Mouse (Mus musculus) kidney, postnatal 0 days (tissue): ENCODE results near the gene Sox18. TPM values are rescaled to one million over a fixed set of nuclear protein-coding genes. Genes with fewer than 3 reads are reported as not detected.

Experiments used
- ATAC-seq: fragments of 200-750 bp; cut with Nextera tagmentation; replicated peaks from 2 replicates; pipeline ENCODE4 v1.8.0; 2017; ENCODE audit warnings: low read depth, moderate number of reproducible peaks, moderate TSS enrichment, moderate library complexity; ENCODE audit not compliant: low FRiP score
- DNase-seq: peaks from one replicate; pipeline ENCODE4 v3.0.0-alpha.2; 2016; ENCODE audit warnings: low spot score
- H3K27ac ChIP-seq: fragments of 300-500 bp; sonication (generic); 2 replicates; pipeline ENCODE4 v1.5.1; 2014; ENCODE audit warnings: mild to moderate bottlenecking
- H3K27me3 ChIP-seq: fragments of 300-500 bp; sonication (generic); 2 replicates; pipeline ENCODE4 v1.6.1; 2014; ENCODE audit warnings: low read length, mixed read lengths; ENCODE audit not compliant: insufficient read depth
- H3K36me3 ChIP-seq: fragments of 300-500 bp; sonication (generic); 2 replicates; pipeline ENCODE4 v1.6.1; 2014; ENCODE audit warnings: low read length, mixed read lengths; ENCODE audit not compliant: insufficient read depth
- H3K4me1 ChIP-seq: fragments of 300-500 bp; sonication (generic); replicated peaks from 2 replicates; pipeline ENCODE4 v1.6.1; 2014; ENCODE audit warnings: antibody characterized with exemption, low read length, mixed read lengths; ENCODE audit not compliant: insufficient read depth
- H3K4me2 ChIP-seq: fragments of 300-500 bp; sonication (generic); 2 replicates; pipeline ENCODE4 v1.6.1; 2014; ENCODE audit warnings: mild to moderate bottlenecking, low read length, moderate library complexity, mixed read lengths
- H3K4me3 ChIP-seq: fragments of 300-500 bp; sonication (generic); replicated peaks from 2 replicates; pipeline ENCODE4 v1.5.1; 2014; ENCODE audit warnings: low read depth, low read length
- H3K9ac ChIP-seq: fragments of 300-500 bp; sonication (generic); 2 replicates; pipeline ENCODE4 v1.6.1; 2014; ENCODE audit warnings: low read depth, low read length
- H3K9me3 ChIP-seq: fragments of 300-500 bp; sonication (generic); replicated peaks from 2 replicates; pipeline ENCODE4 v1.6.1; 2016; ENCODE audit warnings: low read length, inconsistent platforms, mixed read lengths
- CTCF ChIP-seq: IDR thresholded peaks from 2 replicates; pipeline ENCODE4 v1.5.1; 2016; ENCODE audit warnings: antibody characterized with exemption, low read depth, mild to moderate bottlenecking, moderate library complexity
- WGBS: fragments of 180-500 bp; shearing (Covaris S2); extraction: QIAGEN DNeasy Blood & Tissue Kit; methylation state at CpG from one replicate; pipeline ENCODE4 v1.1.7; 2014; 5-methylcytosine and 5-hydroxymethylcytosine counted together
- polyA plus RNA-seq: library from polyadenylated mRNA; unstranded; fragments of >200 nt; fragmentation: Nextera tagmentation; extraction: Ambion mirVana; gene quantifications from 2 replicates; pipeline ENCODE4 v1.2.1, GENCODE M21; 2015

Sox18 gene
- polyA plus RNA-seq, 1 experiment from 2014 or later = 62.2 TPM

DNA sequence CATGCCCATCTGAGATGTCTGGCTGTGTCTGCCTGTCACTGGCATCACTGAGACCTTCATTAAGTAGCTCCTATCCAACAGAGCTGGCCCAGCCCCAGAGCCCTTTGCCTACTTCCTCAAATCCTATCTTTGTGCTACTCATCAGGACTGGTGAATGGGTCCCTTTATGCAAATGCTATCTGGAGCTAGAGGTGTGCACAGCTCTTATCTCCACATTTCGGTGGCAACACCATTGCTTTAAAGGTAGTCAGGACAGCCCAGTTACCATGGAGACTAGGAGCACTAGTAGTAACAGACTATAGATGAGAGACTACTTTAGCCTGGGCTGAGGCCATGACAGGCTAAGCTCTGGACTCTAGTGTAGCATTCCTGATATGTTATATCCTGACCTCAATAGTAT is 13.3 kb upstream of the Sox18 start:
- peaks cover 17% of the 10 kb centered on the region for H3K36me3 ChIP-seq
- no peak for DNase-seq
- no peak overlapping the region for H3K27ac ChIP-seq
- H3K4me1 ChIP-seq = peaks cover 6% of the 10 kb centered on the region; the same call in 1 of the 2 replicates
- no peaks in the 10 kb centered on the region for H3K27me3 ChIP-seq
- no peak for ATAC-seq
- no peak for TF ChIP-seq CTCF
- no peaks in the 10 kb centered on the region for H3K9me3 ChIP-seq
- 77% methylated on average over 1 of the region's 1 CpGs for WGBS
- H3K4me2 ChIP-seq = no peak overlapping the region
- H3K4me3 ChIP-seq = no peak overlapping the region
- no peak overlapping the region for H3K9ac ChIP-seq

DNA sequence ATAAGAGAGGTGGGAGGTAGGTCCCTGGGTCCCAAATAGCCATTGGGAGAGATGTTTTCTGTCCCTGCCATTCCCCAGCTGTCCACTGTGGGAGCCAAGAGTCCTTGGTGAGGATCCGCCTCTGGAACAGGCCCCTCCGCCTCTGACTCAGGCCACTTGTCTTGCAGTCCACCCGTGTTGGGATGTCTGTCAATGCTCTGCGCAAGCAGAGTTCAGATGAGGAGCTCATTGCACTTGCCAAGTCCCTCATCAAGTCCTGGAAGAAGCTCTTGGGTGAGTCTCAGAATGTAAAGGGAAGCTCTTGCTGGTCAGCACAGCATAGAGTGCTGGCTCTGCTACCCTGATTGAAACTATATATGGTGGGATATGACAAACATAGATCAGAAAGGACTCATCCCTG is 11.9 kb upstream of the Sox18 start:
- ATAC-seq = no peak

DNA sequence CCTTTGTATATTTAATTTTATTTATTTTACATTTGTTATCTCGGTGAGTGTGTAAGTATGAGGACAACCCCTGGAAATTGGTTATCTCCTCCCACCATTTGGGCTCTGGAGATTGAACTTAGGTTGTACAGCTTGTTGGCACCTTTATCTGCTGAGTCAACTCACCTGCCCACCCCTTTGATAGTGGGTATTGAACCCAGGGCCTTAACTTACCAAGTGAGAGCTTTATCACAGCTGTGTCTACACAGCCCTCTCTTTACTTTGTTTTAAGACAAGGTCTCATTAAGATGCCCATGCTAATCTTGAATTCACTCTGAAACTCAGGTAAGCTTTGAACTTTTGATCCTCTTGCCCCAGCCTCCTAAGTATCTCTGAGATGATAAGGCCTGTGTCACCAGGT is 10.5 kb upstream of the Sox18 start:
- no peak overlapping the region for H3K4me2 ChIP-seq
- no peak for DNase-seq
- no peaks in the 10 kb centered on the region for H3K27me3 ChIP-seq
- H3K36me3 ChIP-seq = 0 out of 2 replicates have a peak, but pooled peaks cover 5% of the 10 kb centered on the region
- no peak overlapping the region for H3K4me3 ChIP-seq
- no peak overlapping the region for H3K27ac ChIP-seq
- H3K4me1 ChIP-seq = peaks cover 6% of the 10 kb centered on the region; the same call in 1 of the 2 replicates
- H3K9ac ChIP-seq = no peak overlapping the region
- 91% methylated on average over 1 of the region's 1 CpGs for WGBS
- TF ChIP-seq CTCF = no peak
- ATAC-seq = no peak
- no peaks in the 10 kb centered on the region for H3K9me3 ChIP-seq

More for the DNA sequence above, 11.9 kb upstream of the Sox18 start:
- Histone ChIP-seq H3K9ac (no peak overlapping the region), H3K36me3 (peaks cover 11% of the 10 kb centered on the region; the same call in 1 of the 2 replicates), H3K27me3 (no peaks in the 10 kb centered on the region), H3K9me3 (no peaks in the 10 kb centered on the region), H3K27ac (no peak overlapping the region), H3K4me2 (no peak overlapping the region), H3K4me1 (peaks cover 6% of the 10 kb centered on the region; the same call in 1 of the 2 replicates), H3K4me3 (no peak overlapping the region)
- no peak for TF ChIP-seq CTCF
- DNase-seq = no peak
- 59% methylated on average over 4 of the region's 4 CpGs for WGBS

DNA sequence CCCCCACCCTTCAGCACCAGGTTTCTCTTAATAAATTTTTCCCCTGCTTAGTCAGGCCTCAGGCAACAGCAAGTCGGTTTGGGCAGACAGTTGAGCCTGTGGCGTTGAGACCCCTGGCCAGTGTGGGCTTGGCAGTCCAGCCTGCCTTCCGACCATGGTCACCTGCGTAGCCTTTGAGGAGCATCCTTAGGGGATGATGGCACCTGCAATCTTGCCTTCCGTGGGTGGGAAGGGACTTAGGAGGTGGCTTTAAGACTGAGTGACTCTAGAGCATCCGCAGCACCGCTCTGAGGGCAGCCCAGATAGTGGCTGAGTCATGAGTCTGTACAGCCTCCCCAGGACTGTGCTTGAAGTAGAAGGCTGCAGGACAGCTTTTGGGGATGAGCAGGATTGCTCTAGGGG is 9.3 kb upstream of the Sox18 start:
- TF ChIP-seq CTCF = no peak
- H3K27ac ChIP-seq = peak overlapping the region; percentile 50; the same call in 1 of the 2 replicates
- peak overlapping the region; percentile 71 for H3K4me3 ChIP-seq
- H3K9ac ChIP-seq = peak overlapping the region; percentile 83
- ATAC-seq (peak; percentile 26; the same call in 1 of the 2 replicates), DNase-seq (peak; percentile 15)
- no peaks in the 10 kb centered on the region for H3K9me3 ChIP-seq
- peaks cover 10% of the 10 kb centered on the region; the same call in 1 of the 2 replicates for H3K4me1 ChIP-seq
- 15% methylated on average over 7 of the region's 7 CpGs for WGBS
- no peaks in the 10 kb centered on the region for H3K27me3 ChIP-seq
- H3K4me2 ChIP-seq = peak overlapping the region; percentile 94
- 0 out of 2 replicates have a peak, but pooled peaks cover 5% of the 10 kb centered on the region for H3K36me3 ChIP-seq

DNA sequence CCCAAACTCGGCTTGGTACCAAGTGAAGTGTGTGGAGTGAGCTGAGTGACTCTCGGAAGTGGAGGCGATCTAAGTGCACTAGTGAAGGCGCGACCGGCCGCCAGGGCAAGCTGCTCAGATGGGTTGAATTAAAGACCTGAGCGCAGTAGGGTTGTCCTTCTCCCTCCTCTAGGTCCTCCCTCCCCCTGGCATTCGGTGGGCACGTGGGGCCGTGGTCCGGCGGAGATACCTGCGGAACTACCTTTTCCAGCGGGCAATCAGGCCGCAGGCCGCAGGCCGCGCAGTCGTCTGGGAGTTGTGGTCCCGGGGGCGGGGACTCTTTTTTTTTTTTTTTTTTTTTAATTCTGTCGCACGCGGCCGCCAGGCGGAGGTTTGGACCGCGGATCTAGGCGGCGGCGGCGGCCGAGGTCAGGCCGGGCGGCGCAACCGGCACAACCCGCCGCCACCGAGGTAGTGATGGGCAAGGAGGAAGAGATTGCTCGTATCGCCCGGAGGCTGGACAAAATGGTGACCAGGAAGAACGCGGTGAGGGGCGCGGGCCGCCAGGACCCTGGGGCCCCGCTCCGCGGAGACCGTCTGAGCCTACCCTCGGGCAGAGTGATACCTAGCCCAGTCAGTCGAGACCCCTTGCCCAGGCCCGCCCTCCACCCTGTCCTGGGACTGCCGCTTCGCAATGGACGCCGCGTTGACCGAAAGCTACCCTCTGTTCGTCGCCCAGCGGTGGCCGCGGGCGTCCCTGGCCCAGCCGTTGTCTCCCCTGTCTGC is 8.7 kb upstream of the Sox18 start, which contains the start of gene Tcea2:
TSS of gene Tcea2 (plus strand) at position 360 of the 765 bp plus-strand sequence.
- Histone ChIP-seq H3K36me3 (0 out of 2 replicates have a peak, but pooled peaks cover 1% of the 10 kb centered on the region), H3K27ac (peak within 1 kb of the TSS; percentile 50), H3K27me3 (no peaks in the 10 kb centered on the region), H3K4me3 (peak within 1 kb of the TSS; percentile 71), H3K4me2 (peak within 1 kb of the TSS; percentile 94), H3K4me1 (peaks cover 14% of the 10 kb centered on the region; the same call in 1 of the 2 replicates), H3K9me3 (no peaks in the 10 kb centered on the region), H3K9ac (peak within 1 kb of the TSS; percentile 83)
- peak; percentile 60 for ATAC-seq
- under 1% methylated on average over 50 of the region's 69 CpGs for WGBS
- TF ChIP-seq CTCF = peak; percentile 31
- peak; percentile 81 for DNase-seq

DNA sequence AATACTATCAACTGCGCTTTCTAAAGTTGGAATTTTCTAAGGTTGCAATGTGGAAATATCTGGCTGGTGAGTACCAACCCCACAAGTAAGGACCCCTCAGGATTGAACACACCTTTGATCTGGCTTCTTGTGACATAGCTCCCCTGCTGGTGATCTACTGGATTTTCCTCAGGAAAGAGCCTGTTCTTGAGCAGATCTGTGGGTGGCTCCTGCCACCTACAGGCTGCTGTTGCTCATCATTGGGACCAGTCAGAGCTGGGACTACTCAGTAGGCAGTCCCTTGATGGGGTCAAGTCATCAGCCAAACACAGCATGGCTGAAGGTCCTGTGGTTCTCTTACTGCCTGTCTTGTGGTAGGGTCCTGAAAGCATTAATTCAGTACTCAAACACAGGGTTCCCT is 7.3 kb upstream of the Sox18 start:
- Histone ChIP-seq H3K4me1 (peaks cover 17% of the 10 kb centered on the region; the same call in 1 of the 2 replicates), H3K4me2 (no peak overlapping the region), H3K4me3 (no peak overlapping the region), H3K36me3 (no peaks in the 10 kb centered on the region), H3K9me3 (no peaks in the 10 kb centered on the region), H3K9ac (no peak overlapping the region), H3K27me3 (no peaks in the 10 kb centered on the region), H3K27ac (no peak overlapping the region)
- peak; percentile 96 for DNase-seq
- WGBS = 50% methylated on average over 1 of the region's 1 CpGs
- peak; percentile 100 for TF ChIP-seq CTCF
- peak; percentile 70 for ATAC-seq
